Mouse (Mus musculus) liver, embryonic 14.5 days (tissue): ENCODE results near the gene Atg2a.

ENCODE experiments used
- CTCF ChIP-seq: IDR thresholded peaks from 2 replicates; pipeline ENCODE4 v1.5.1; 2016; ENCODE audit warnings: antibody characterized with exemption, low read depth, control low read depth
- EP300 ChIP-seq: IDR thresholded peaks from 2 replicates; pipeline ENCODE4 v1.6.1; 2016; ENCODE audit warnings: antibody characterized with exemption, low read depth

- TF ChIP-seq CTCF (no peak), EP300 (no peak)
Measured at GRCm38 (mm10) chr19:6247526-6248300, 6.2 kb downstream of the Atg2a start.
